Mouse (Mus musculus): ENCODE measurements around the gene Dad1. TPM values are rescaled to one million over a fixed set of nuclear protein-coding genes. Genes with fewer than 3 reads are reported as not detected.

Gene Dad1
- polyA plus RNA-seq, 1 experiment from 2014 or later, result 270 TPM

Other genes with a start within 250 kb of the Dad1 start
- gene Abhd4, start 84 bp upstream of the Dad1 start, polyA plus RNA-seq (2016; fragmentation: Nextera tagmentation; extraction: Ambion mirVana), result 45.1 and 48.7 TPM in 2 replicates
- not detected in 2 replicates for gene Olfr49, start 30.8 kb upstream of the Dad1 start, polyA plus RNA-seq (2016; fragmentation: Nextera tagmentation; extraction: Ambion mirVana)
- 45.9 and 50.2 TPM in 2 replicates for gene Oxa1l, start 106.7 kb upstream of the Dad1 start, polyA plus RNA-seq (2016; fragmentation: Nextera tagmentation; extraction: Ambion mirVana)
- gene Slc7a7, start 163.7 kb upstream of the Dad1 start, polyA plus RNA-seq (2016; fragmentation: Nextera tagmentation; extraction: Ambion mirVana), result 5.6 and 5.7 TPM in 2 replicates
- gene Mrpl52, start 172.8 kb upstream of the Dad1 start, polyA plus RNA-seq (2016; fragmentation: Nextera tagmentation; extraction: Ambion mirVana), result 250 and 276 TPM in 2 replicates
- gene Mmp14, start 177.5 kb upstream of the Dad1 start, polyA plus RNA-seq (2016; fragmentation: Nextera tagmentation; extraction: Ambion mirVana), result 79.5 and 81.0 TPM in 2 replicates
- 34.9 and 37.5 TPM in 2 replicates for gene Lrp10, start 210.0 kb upstream of the Dad1 start, polyA plus RNA-seq (2016; fragmentation: Nextera tagmentation; extraction: Ambion mirVana)
- 40.0 and 41.4 TPM in 2 replicates for gene Rem2, start 222.0 kb upstream of the Dad1 start, polyA plus RNA-seq (2016; fragmentation: Nextera tagmentation; extraction: Ambion mirVana)

Data from neural tube, embryonic 12.5 days (tissue).